Mouse (Mus musculus) myocyte (in vitro differentiated cells): ENCODE data around the gene Sfrp4. TPM values are rescaled to one million over a fixed set of nuclear protein-coding genes. Genes with fewer than 3 reads are reported as not detected.

Experiments
- H3K27me3 ChIP-seq: one replicate; pipeline ENCODE4 v1.6.1; 2011; ENCODE audit not compliant: control insufficient read depth, insufficient read depth, insufficient read length
- H3K36me3 ChIP-seq: one replicate; pipeline ENCODE4 v1.6.1; 2011; ENCODE audit not compliant: control insufficient read depth, insufficient read depth
- H3K4me2 ChIP-seq: one replicate; pipeline ENCODE4 v1.6.1; 2011; ENCODE audit warnings: low read depth, control low read depth
- H3K4me3 ChIP-seq: one replicate; pipeline ENCODE4 v1.5.1; 2011; ENCODE audit warnings: mild to moderate bottlenecking, control low read depth, moderate library complexity
- H3K79me2 ChIP-seq: one replicate; pipeline ENCODE4 v1.6.1; 2011; ENCODE audit not compliant: control insufficient read depth, insufficient read depth
- H3ac ChIP-seq: one replicate; pipeline ENCODE4 v1.6.1; 2011; ENCODE audit not compliant: control insufficient read depth, insufficient read length
- CEBPB ChIP-seq: IDR thresholded peaks from 2 replicates; pipeline ENCODE4 v1.6.1; 2011; ENCODE audit warnings: mild to moderate bottlenecking, moderate library complexity; ENCODE audit not compliant: poor library complexity, insufficient read depth, severe bottlenecking
- E2F4 ChIP-seq: IDR thresholded peaks from one replicate; pipeline ENCODE4 v1.6.1; 2011; ENCODE audit warnings: mild to moderate bottlenecking, control low read depth, moderate library complexity; ENCODE audit not compliant: insufficient read depth
- MAX ChIP-seq: IDR thresholded peaks from one replicate; pipeline ENCODE4 v1.6.1; 2011; ENCODE audit warnings: low read depth, mild to moderate bottlenecking, control low read depth
- MYOD1 ChIP-seq, 3 experiments: IDR thresholded peaks; one replicate each; pipeline ENCODE4 v1.6.1; 2011; ENCODE audit warnings: control low read depth in 2 of 3, low read depth in 2 of 3, mild to moderate bottlenecking in 2 of 3, moderate library complexity in 1 of 3; ENCODE audit not compliant: insufficient read length in 2 of 3, control insufficient read depth in 1 of 3
- MYOG ChIP-seq, 3 experiments: IDR thresholded peaks; one replicate each; pipeline ENCODE4 v1.6.1; 2011; ENCODE audit warnings: control low read depth in 2 of 3, low read depth in 2 of 3, mild to moderate bottlenecking in 2 of 3; ENCODE audit not compliant: insufficient read length in 2 of 3, control insufficient read depth in 1 of 3, insufficient read depth in 1 of 3
- POLR2A ChIP-seq: IDR thresholded peaks from one replicate; pipeline ENCODE4 v1.6.1; 2011; ENCODE audit warnings: low read depth, mild to moderate bottlenecking, control low read depth, moderate library complexity; ENCODE audit not compliant: insufficient read length
- POLR2AphosphoS2 ChIP-seq: IDR thresholded peaks from one replicate; pipeline ENCODE4 v1.6.1; 2011; ENCODE audit warnings: low read depth, control low read depth; ENCODE audit not compliant: insufficient read length
- REST ChIP-seq: IDR thresholded peaks from one replicate; pipeline ENCODE4 v1.6.1; 2011; ENCODE audit warnings: mild to moderate bottlenecking, control low read depth, moderate library complexity; ENCODE audit not compliant: insufficient read depth, insufficient read length
- SRF ChIP-seq: IDR thresholded peaks from one replicate; pipeline ENCODE4 v1.6.1; 2011; ENCODE audit warnings: low read depth; ENCODE audit not compliant: control insufficient read depth, insufficient read length
- TCF12 ChIP-seq: IDR thresholded peaks from one replicate; pipeline ENCODE4 v1.6.1; 2011; ENCODE audit warnings: mild to moderate bottlenecking, control low read depth; ENCODE audit not compliant: poor library complexity, insufficient read depth, severe bottlenecking
- TCF3 ChIP-seq: IDR thresholded peaks from one replicate; pipeline ENCODE4 v1.6.1; 2011; ENCODE audit warnings: low read depth, control low read depth; ENCODE audit not compliant: insufficient read length
- USF1 ChIP-seq: IDR thresholded peaks from one replicate; pipeline ENCODE4 v1.6.1; 2011; ENCODE audit warnings: low read depth, mild to moderate bottlenecking, control low read depth, moderate library complexity
- polyA plus RNA-seq: library from polyadenylated mRNA; unstranded; fragments of >200 nt; fragmentation: generic; extraction: Trizol; gene quantifications from one replicate; pipeline ENCODE4 v1.2.1, GENCODE M21; 2012; ENCODE audit warnings: missing spikeins

Sfrp4 gene
- polyA plus RNA-seq, 1 experiment = 1.1 TPM

DNA sequence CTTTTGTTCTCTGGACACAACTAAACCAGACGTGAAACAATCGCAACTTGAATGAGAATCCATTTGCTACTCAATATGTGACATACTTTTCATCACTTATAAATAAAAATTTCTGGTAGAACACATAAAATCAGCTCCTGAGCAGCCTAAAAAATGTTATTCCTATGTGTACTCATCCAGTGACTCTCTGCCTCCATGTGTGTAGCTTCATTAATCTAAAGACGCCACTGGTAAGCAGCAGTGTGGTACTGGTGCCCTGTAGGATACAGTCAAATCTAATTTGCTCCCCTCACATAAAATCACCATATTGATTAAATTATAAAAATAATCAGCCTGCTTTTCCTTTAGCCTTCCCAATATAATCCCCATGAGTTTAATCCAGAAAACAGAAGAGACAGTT lies 9.9 kb upstream of the Sfrp4 start:
- Histone ChIP-seq H3K4me2 (no peak overlapping the region), H3K27me3 (no peaks in the 10 kb centered on the region), H3ac (no peak overlapping the region), H3K79me2 (no peaks in the 10 kb centered on the region), H3K4me3 (no peak overlapping the region), H3K36me3 (no peaks in the 10 kb centered on the region)
- TF ChIP-seq TCF12 = no peak
- TF ChIP-seq E2F4 = no peak
- TF ChIP-seq MYOD1 (IDR thresholded peaks at IDR 0.05; ENCODE audit: control insufficient read depth in 1 of 3, insufficient read length in 2 of 3, low read depth in 2 of 3) = no peak
- TF ChIP-seq MYOG (IDR thresholded peaks at IDR 0.05; ENCODE audit: control insufficient read depth in 1 of 3, insufficient read depth in 1 of 3, insufficient read length in 2 of 3, low read depth in 2 of 3) = no peak
- no peak for TF ChIP-seq TCF3
- no peak for TF ChIP-seq POLR2A
- TF ChIP-seq CEBPB = no peak
- TF ChIP-seq MAX = no peak
- no peak for TF ChIP-seq REST

GRCm38 (mm10) chr13:19613426-19613825 lies 9.5 kb upstream of the Sfrp4 start:
- Histone ChIP-seq H3K36me3 (no peaks in the 10 kb centered on the region), H3ac (no peak overlapping the region), H3K4me2 (no peak overlapping the region), H3K4me3 (no peak overlapping the region), H3K27me3 (no peaks in the 10 kb centered on the region), H3K79me2 (no peaks in the 10 kb centered on the region)
- no peak for TF ChIP-seq REST
- no peak for TF ChIP-seq MYOG (IDR thresholded peaks at IDR 0.05; ENCODE audit: control insufficient read depth in 1 of 3, insufficient read depth in 1 of 3, insufficient read length in 2 of 3, low read depth in 2 of 3)
- no peak for TF ChIP-seq POLR2AphosphoS2
- TF ChIP-seq SRF = no peak
- TF ChIP-seq POLR2A = no peak

DNA sequence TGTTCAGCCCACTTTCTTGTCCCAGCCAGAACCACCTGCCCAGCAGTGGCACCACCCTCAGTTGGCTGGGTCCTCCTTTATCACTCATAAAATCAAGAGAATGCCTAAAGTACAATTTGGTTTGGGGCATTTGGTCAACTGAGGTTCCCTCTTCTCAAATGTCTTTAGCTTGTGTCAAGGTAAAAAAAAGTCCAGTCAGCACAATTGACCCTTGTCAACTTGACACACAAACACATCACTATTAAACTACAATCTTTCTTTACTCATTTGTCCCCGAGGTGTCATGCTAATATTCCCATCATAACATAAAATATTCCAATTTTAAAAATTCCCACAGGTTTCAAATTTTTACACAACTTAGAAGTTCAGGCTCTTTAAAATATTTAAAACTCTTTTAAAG lies 8.6 kb upstream of the Sfrp4 start:
- TF ChIP-seq MYOG (IDR thresholded peaks at IDR 0.05; ENCODE audit: control insufficient read depth in 1 of 3, insufficient read depth in 1 of 3, insufficient read length in 2 of 3, low read depth in 2 of 3) = no peak
- TF ChIP-seq REST = no peak
- no peak for TF ChIP-seq POLR2AphosphoS2
- TF ChIP-seq POLR2A = no peak
- TF ChIP-seq CEBPB = no peak
- TF ChIP-seq TCF12 = no peak
- TF ChIP-seq MYOD1 (IDR thresholded peaks at IDR 0.05; ENCODE audit: control insufficient read depth in 1 of 3, insufficient read length in 2 of 3, low read depth in 2 of 3) = no peak
- H3K79me2 ChIP-seq = no peaks in the 10 kb centered on the region
- H3K27me3 ChIP-seq = no peaks in the 10 kb centered on the region
- H3K4me2 ChIP-seq = no peak overlapping the region
- H3K36me3 ChIP-seq = no peaks in the 10 kb centered on the region
- H3ac ChIP-seq = no peak overlapping the region
- no peak overlapping the region for H3K4me3 ChIP-seq

DNA sequence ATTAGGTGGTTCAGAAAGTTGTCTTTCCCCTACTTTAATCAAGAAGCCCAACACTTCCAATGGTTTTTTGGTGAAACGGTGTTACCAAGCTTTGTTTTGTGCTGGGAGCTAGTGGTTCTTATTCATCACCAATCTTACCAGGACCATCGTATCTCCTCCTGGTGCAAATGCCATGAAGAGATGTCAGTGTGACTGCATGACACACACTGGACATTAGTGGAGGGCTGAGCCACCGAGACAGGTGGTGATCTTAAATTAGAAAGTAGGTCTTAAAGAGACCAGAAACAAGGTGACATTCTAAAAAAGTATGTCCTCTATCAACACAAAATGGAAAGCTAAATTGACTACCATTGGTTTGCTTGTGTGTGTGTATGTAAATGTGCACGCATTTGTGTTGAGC lies 4.8 kb upstream of the Sfrp4 start:
- H3ac ChIP-seq = no peak overlapping the region
- TF ChIP-seq MYOD1 (IDR thresholded peaks at IDR 0.05; ENCODE audit: control insufficient read depth in 1 of 3, insufficient read length in 2 of 3, low read depth in 2 of 3) (peak in 2 of 3 experiments; percentile 70 to 80), E2F4 (no peak), SRF (no peak), MYOG (IDR thresholded peaks at IDR 0.05; ENCODE audit: control insufficient read depth in 1 of 3, insufficient read depth in 1 of 3, insufficient read length in 2 of 3, low read depth in 2 of 3) (peak in 1 of 3 experiments; percentile 48), REST (no peak)
- H3K79me2 ChIP-seq = no peaks in the 10 kb centered on the region
- no peaks in the 10 kb centered on the region for H3K36me3 ChIP-seq
- H3K4me2 ChIP-seq = peak overlapping the region; percentile 83
- H3K27me3 ChIP-seq = no peaks in the 10 kb centered on the region
- H3K4me3 ChIP-seq = peak overlapping the region; percentile 50

GRCm38 (mm10) chr13:19618841-19619215 lies 4.1 kb upstream of the Sfrp4 start:
- H3K27me3 ChIP-seq = no peaks in the 10 kb centered on the region
- no peaks in the 10 kb centered on the region for H3K79me2 ChIP-seq
- peak overlapping the region; percentile 83 for H3K4me2 ChIP-seq
- no peaks in the 10 kb centered on the region for H3K36me3 ChIP-seq
- TF ChIP-seq TCF12 = no peak
- no peak for TF ChIP-seq POLR2AphosphoS2
- no peak for TF ChIP-seq REST
- TF ChIP-seq E2F4 = no peak
- no peak for TF ChIP-seq MAX
- TF ChIP-seq MYOG (IDR thresholded peaks at IDR 0.05; ENCODE audit: control insufficient read depth in 1 of 3, insufficient read depth in 1 of 3, insufficient read length in 2 of 3, low read depth in 2 of 3) = no peak
- no peak for TF ChIP-seq MYOD1 (IDR thresholded peaks at IDR 0.05; ENCODE audit: control insufficient read depth in 1 of 3, insufficient read length in 2 of 3, low read depth in 2 of 3)
- TF ChIP-seq POLR2A = no peak
- no peak for TF ChIP-seq USF1
- no peak for TF ChIP-seq TCF3
- TF ChIP-seq SRF = no peak
- no peak for TF ChIP-seq CEBPB
- H3ac ChIP-seq = peak overlapping the region; percentile 4
- H3K4me3 ChIP-seq = peak overlapping the region; percentile 50
